Mouse (Mus musculus): Measurements from ENCODE around the gene Igfbp6.

DNA sequence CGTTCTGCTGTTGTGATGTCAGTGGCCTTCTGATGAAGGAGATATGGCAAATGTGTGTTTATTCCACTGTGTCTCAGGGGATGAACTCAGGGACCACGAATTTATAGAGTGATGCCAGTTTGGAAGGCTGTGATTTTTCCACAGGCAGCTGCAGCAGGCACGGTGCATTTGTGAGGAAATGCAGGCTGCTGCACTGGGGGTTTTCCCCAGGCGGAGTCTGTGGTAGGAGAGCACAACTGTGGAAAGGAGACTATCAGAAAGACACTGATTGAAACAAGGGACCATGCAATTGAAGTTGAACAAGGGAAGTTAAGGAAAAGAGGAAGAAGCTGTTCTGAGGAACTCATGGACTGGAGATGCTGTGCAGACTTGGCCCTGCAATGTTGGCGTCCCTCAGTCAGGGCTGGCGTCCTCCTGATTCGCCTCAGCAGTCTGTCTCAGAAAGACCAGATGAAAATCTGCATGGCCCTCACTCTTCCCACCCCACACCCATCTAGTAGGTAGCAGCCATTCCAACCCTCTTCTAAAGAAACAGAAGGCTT is 48.2 kb downstream of the Igfbp6 start:
- TF ChIP-seq CTCF (IDR thresholded peaks at IDR 0.05; ENCODE audit: low read depth) (no peak), EP300 (IDR thresholded peaks at IDR 0.05; ENCODE audit: low read depth) (no peak)

All from liver, embryonic 14.5 days (tissue).